Mouse (Mus musculus): ENCODE measurements around the gene Pde4d.
A peak's percentile ranks its signal among the peaks of the same experiment; 100 is the strongest.

Gene Pde4d

GRCm38 (mm10) chr13:109233911-109234613 is 784.3 kb downstream of the Pde4d start:
- DNase-seq (ENCODE audit: low read depth, low spot score) = peak; percentile 25

GRCm38 (mm10) chr13:109236047-109236446 is 786.3 kb downstream of the Pde4d start:
- no peak for DNase-seq (ENCODE audit: low read depth, low spot score)

GRCm38 (mm10) chr13:109238670-109239069 is 788.9 kb downstream of the Pde4d start:
- no peak for DNase-seq (ENCODE audit: low read depth, low spot score)

DNA sequence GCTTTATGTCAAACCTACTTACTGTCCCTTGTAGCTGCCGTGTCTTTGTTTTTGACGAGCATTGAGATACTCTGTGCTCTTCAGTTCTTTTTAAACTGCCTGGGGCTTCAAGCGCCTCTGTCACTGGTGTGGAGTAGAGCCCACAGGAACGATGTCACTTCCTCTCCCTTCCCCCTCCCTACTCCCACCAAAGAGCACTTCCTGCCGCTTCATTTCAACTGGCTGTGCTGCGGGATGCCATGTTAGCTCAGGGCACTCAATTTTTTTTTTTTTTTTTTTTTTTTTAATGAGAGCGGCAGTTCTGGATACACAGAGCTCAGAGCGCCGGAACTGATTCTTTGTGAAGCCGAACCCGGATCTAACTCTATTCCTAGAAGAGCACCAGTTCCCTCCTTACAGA is 789.5 kb downstream of the Pde4d start:
- peak; percentile 74 for DNase-seq (ENCODE audit: low read depth, low spot score)

GRCm38 (mm10) chr13:109242456-109243050 is 792.8 kb downstream of the Pde4d start:
- DNase-seq (ENCODE audit: low read depth, low spot score) = no peak

- no peak for DNase-seq (ENCODE audit: low read depth, low spot score)
These were observed 793.4 kb downstream of the Pde4d start for GRCm38 (mm10) chr13:109243160-109243559.

GRCm38 (mm10) chr13:109247061-109247460 is 797.3 kb downstream of the Pde4d start:
- DNase-seq (ENCODE audit: low read depth, low spot score) = no peak

- no peak for DNase-seq (ENCODE audit: low read depth, low spot score)
These were observed 799.6 kb downstream of the Pde4d start for GRCm38 (mm10) chr13:109249315-109249714.

- no peak for DNase-seq (ENCODE audit: low read depth, low spot score)
These were observed 805.9 kb downstream of the Pde4d start for GRCm38 (mm10) chr13:109255634-109256033.

GRCm38 (mm10) chr13:109260220-109260795 is 810.6 kb downstream of the Pde4d start:
- DNase-seq (ENCODE audit: low read depth, low spot score) = peak; percentile 94

DNA sequence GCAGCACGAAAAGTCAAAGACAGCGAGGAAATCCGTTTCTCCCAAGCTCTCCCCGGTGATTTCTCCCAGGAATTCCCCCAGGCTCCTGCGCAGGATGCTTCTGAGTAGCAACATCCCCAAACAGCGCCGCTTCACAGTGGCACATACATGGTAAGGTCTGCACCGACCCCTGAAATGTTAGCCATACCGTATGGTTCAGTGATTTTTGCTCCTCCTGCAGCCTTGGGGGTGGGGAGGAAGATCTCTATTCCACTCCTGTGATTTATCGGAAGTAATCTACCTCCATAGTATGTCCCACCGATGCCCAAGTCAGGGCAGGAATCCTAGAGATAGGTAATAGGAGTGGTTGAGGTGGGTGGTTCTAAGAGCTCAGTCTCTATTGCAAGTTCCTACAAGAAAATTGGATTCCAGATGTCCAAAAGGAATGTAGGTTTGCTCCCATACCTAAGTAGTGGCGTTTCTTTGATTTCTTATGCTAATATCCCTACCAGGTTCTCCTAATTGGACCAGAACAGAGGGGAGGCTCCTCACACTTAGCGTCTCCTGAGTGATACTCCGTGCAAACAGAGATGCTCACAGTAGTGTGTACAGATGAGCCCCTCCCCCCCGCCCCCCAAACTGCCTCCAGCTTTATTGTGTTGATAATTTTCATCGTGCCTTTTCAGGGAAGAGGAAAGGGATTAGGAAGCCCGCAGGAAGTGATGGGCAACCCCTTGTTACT is 811.2 kb downstream of the Pde4d start:
- peak; percentile 72 for DNase-seq (ENCODE audit: low read depth, low spot score)

GRCm38 (mm10) chr13:109261642-109262220 is 812.0 kb downstream of the Pde4d start:
- DNase-seq (ENCODE audit: low read depth, low spot score) = no peak

DNA sequence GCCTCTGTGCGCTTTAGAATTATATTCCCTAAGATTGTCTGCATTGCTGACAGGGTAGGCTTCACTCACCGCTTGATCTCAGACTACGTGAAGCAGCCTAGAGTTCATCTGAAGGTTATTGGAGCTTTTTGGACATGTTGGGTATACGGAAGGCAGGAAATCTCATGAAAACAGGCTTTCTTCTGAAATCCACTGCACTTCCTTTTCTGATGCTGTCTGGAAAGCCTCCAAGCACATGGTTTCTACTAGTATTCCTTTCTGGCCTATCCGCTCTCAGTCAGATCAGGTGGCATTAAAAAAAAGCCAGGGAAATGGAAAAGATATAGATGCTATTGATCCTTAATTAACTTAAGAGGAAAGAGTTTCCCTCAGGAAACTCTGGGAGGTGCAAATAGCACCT is 812.8 kb downstream of the Pde4d start:
- no peak for DNase-seq (ENCODE audit: low read depth, low spot score)

GRCm38 (mm10) chr13:109263833-109264232 is 814.1 kb downstream of the Pde4d start:
- no peak for DNase-seq (ENCODE audit: low read depth, low spot score)

GRCm38 (mm10) chr13:109268253-109268652 is 818.5 kb downstream of the Pde4d start:
- no peak for DNase-seq (ENCODE audit: low read depth, low spot score)

DNA sequence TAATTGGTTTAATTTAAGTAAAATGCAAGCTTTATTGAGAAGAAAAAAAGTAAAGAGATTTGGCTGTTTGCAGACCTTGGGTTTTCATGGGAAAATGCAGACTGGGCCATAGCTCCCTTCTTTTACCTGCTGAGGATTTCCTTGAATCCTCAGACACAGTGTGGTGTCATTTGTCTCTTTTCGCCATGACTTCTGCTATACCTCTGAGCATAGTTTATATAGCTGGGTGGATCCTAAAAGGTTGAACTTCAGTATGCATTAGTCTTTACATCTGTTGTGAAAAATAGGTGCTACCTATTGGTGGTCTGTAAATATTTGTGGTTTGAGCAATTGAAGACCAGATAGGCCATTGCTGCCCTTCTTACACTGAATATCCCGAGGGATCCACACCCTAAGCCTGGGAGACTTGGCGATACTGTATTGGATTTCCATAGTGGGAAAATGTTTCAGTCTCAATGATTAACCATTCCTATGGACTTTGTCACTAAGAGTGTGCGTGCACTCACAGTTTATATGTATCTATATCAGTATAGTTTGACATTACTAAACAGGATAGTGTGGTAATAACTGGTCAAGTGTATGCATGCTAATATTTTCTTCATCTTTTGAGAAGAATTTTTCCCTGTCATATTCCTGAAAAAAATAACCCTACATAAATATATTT is 819.0 kb downstream of the Pde4d start:
- no peak for DNase-seq (ENCODE audit: low read depth, low spot score)

GRCm38 (mm10) chr13:109274869-109275268 is 825.1 kb downstream of the Pde4d start:
- no peak for DNase-seq (ENCODE audit: low read depth, low spot score)

DNA sequence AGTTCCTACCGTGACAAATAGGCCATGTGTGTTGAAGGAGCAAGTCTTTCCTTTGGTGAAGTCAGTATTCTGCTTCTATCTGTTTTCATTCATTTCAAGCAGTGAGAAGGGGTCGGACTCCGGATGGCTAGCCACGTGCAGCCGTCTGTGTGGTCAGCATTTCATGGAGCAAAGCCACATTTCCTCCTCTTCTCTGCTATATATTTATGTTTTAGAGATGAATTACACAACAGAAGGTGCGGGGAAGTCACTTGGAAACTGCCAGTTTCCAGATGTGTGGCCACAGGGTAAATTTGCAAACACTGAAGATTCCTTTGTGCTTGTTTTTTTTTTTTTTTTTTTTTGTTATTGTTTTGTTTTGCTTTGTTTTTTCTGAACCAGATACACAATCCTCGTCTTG is 828.0 kb downstream of the Pde4d start:
- DNase-seq (ENCODE audit: low read depth, low spot score) = no peak

GRCm38 (mm10) chr13:109278504-109278912 is 828.8 kb downstream of the Pde4d start:
- DNase-seq (ENCODE audit: low read depth, low spot score) = no peak

GRCm38 (mm10) chr13:109279211-109279610 is 829.5 kb downstream of the Pde4d start:
- no peak for DNase-seq (ENCODE audit: low read depth, low spot score)

GRCm38 (mm10) chr13:109280433-109280832 is 830.7 kb downstream of the Pde4d start:
- no peak for DNase-seq (ENCODE audit: low read depth, low spot score)

Data from ZHBTc4 (cell line).